Mouse (Mus musculus) midbrain, embryonic 11.5 days (tissue): ENCODE data around the gene Spata25. TPM values are rescaled to one million over a fixed set of nuclear protein-coding genes. Genes with fewer than 3 reads are reported as not detected.
A peak's percentile ranks its signal among the peaks of the same experiment; 100 is the strongest.
"Not testable (repeated sequence)": the region's sequence is repeated elsewhere in the genome, so short reads cannot be mapped to it uniquely, and the experiment has no call there.

ENCODE experiments used
- ATAC-seq: fragments of 200-750 bp; cut with Nextera tagmentation; 2 replicates; pipeline ENCODE4 v1.8.0; 2017; ENCODE audit warnings: moderate TSS enrichment, moderate library complexity; ENCODE audit not compliant: low FRiP score
- DNase-seq: peaks from one replicate; pipeline ENCODE4 v3.0.0; 2015; ENCODE audit warnings: low spot score; ENCODE audit errors: missing footprints
- H3K27ac ChIP-seq: fragments of 300-500 bp; sonication (generic); 2 replicates; pipeline ENCODE4 v1.5.1; 2014; ENCODE audit warnings: low read depth, low read length
- H3K27me3 ChIP-seq: fragments of 300-500 bp; sonication (generic); 2 replicates; pipeline ENCODE4 v1.6.1; 2014; ENCODE audit warnings: mild to moderate bottlenecking, low read length, moderate library complexity, mixed read lengths; ENCODE audit not compliant: control insufficient read depth, insufficient read depth
- H3K36me3 ChIP-seq: fragments of 300-500 bp; sonication (generic); 2 replicates; pipeline ENCODE4 v1.6.1; 2014; ENCODE audit warnings: mild to moderate bottlenecking, low read length, moderate library complexity, mixed read lengths; ENCODE audit not compliant: control insufficient read depth, insufficient read depth
- H3K4me1 ChIP-seq: fragments of 300-500 bp; sonication (generic); 2 replicates; pipeline ENCODE4 v1.6.1; 2014; ENCODE audit warnings: low read length; ENCODE audit not compliant: control insufficient read depth, insufficient read depth
- H3K4me2 ChIP-seq: fragments of 300-500 bp; sonication (generic); 2 replicates; pipeline ENCODE4 v1.6.1; 2014; ENCODE audit warnings: mild to moderate bottlenecking, moderate library complexity
- H3K4me3 ChIP-seq: fragments of 300-500 bp; sonication (generic); 2 replicates; pipeline ENCODE4 v1.5.1; 2014; ENCODE audit warnings: low read depth, low read length
- H3K9ac ChIP-seq: fragments of 300-500 bp; sonication (generic); 2 replicates; pipeline ENCODE4 v1.6.1; 2014; ENCODE audit warnings: low read length
- H3K9me3 ChIP-seq: fragments of 300-500 bp; sonication (generic); 2 replicates; pipeline ENCODE4 v1.6.1; 2016; ENCODE audit warnings: low read length; ENCODE audit not compliant: control insufficient read depth
- WGBS: fragments of 180-500 bp; shearing (Covaris S2); extraction: QIAGEN DNeasy Blood & Tissue Kit; methylation state at CpG from one replicate; pipeline ENCODE4 v1.1.7; 2014; 5-methylcytosine and 5-hydroxymethylcytosine counted together
- polyA plus RNA-seq: library from polyadenylated mRNA; unstranded; fragments of >200 nt; fragmentation: Nextera tagmentation; extraction: Ambion mirVana; gene quantifications from 2 replicates; pipeline ENCODE4 v1.2.1, GENCODE M21; 2014

Spata25 gene
- polyA plus RNA-seq, 1 experiment from 2014 or later = not detected

- Histone ChIP-seq H3K36me3 (no peaks in the 10 kb centered on the region), H3K4me1 (peaks cover 9% of the 10 kb centered on the region), H3K9me3 (no peaks in the 10 kb centered on the region), H3K27ac (peak within 1 kb of the TSS; percentile 21; the same call in 1 of the 2 replicates), H3K27me3 (peaks cover 2% of the 10 kb centered on the region; the same call in 1 of the 2 replicates), H3K4me2 (peak within 1 kb of the TSS; percentile 82), H3K9ac (peak within 1 kb of the TSS; percentile 55), H3K4me3 (peak within 1 kb of the TSS; percentile 47)
- WGBS = under 1% methylated on average over 47 of the region's 47 CpGs
- peak; percentile 98 for DNase-seq
- peak; percentile 91 for ATAC-seq
These were observed 28.9 kb upstream of the Spata25 start, which contains the start of gene Pltp for GRCm38 (mm10) chr2:164857101-164857821. Pltp (minus strand) TSS chr2:164857711.

GRCm38 (mm10) chr2:164856309-164857100 lies 28.2 kb upstream of the Spata25 start:
- Histone ChIP-seq H3K9me3 (no peaks in the 10 kb centered on the region), H3K4me3 (peak overlapping the region; percentile 47), H3K9ac (peak overlapping the region; percentile 55), H3K4me2 (peak overlapping the region; percentile 82), H3K36me3 (no peaks in the 10 kb centered on the region), H3K4me1 (peaks cover 9% of the 10 kb centered on the region), H3K27ac (no peak overlapping the region; the same call in 1 of the 2 replicates), H3K27me3 (peaks cover 2% of the 10 kb centered on the region; the same call in 1 of the 2 replicates)
- under 1% methylated on average over 42 of the region's 42 CpGs for WGBS
- no peak for DNase-seq
- ATAC-seq = peak; percentile 56

GRCm38 (mm10) chr2:164855572-164855971 lies 27.2 kb upstream of the Spata25 start:
- ATAC-seq, H3K4me2 ChIP-seq, DNase-seq, H3K36me3 ChIP-seq, H3K27ac ChIP-seq, H3K9ac ChIP-seq, H3K27me3 ChIP-seq, H3K4me3 ChIP-seq, H3K4me1 ChIP-seq, H3K9me3 ChIP-seq: not testable (repeated sequence)
- WGBS = 66% methylated on average over 5 of the region's 5 CpGs

- Histone ChIP-seq H3K4me1 (no peaks in the 10 kb centered on the region), H3K27me3 (no peaks in the 10 kb centered on the region), H3K9me3 (no peaks in the 10 kb centered on the region), H3K4me3 (no peak overlapping the region), H3K27ac (no peak overlapping the region), H3K36me3 (no peaks in the 10 kb centered on the region), H3K4me2 (no peak overlapping the region), H3K9ac (no peak overlapping the region)
- ATAC-seq = no peak
- DNase-seq = no peak
- 88% methylated on average over 8 of the region's 8 CpGs for whole genome bisulfite sequencing
These were observed 21.7 kb upstream of the Spata25 start for GRCm38 (mm10) chr2:164850061-164850460.

- no peaks in the 10 kb centered on the region for H3K9me3 ChIP-seq
- peak; percentile 91 for DNase-seq
- H3K36me3 ChIP-seq = no peaks in the 10 kb centered on the region
- no peak overlapping the region for H3K4me3 ChIP-seq
- no peak overlapping the region for H3K27ac ChIP-seq
- H3K27me3 ChIP-seq = no peaks in the 10 kb centered on the region
- no peak for ATAC-seq
- 59% methylated on average over 3 of the region's 3 CpGs for WGBS
- no peaks in the 10 kb centered on the region for H3K4me1 ChIP-seq
- no peak overlapping the region for H3K9ac ChIP-seq
- H3K4me2 ChIP-seq = no peak overlapping the region
These were observed 17.4 kb upstream of the Spata25 start for GRCm38 (mm10) chr2:164845782-164846181.

- Histone ChIP-seq H3K4me2 (no peak overlapping the region), H3K36me3 (peaks cover 4% of the 10 kb centered on the region; the same call in 1 of the 2 replicates), H3K9me3 (no peaks in the 10 kb centered on the region), H3K27ac (no peak overlapping the region), H3K9ac (no peak overlapping the region), H3K4me1 (peaks cover 18% of the 10 kb centered on the region), H3K4me3 (no peak overlapping the region), H3K27me3 (no peaks in the 10 kb centered on the region)
- DNase-seq (no peak), ATAC-seq (no peak)
- WGBS = 96% methylated on average over 4 of the region's 4 CpGs
These were observed 6.8 kb upstream of the Spata25 start for GRCm38 (mm10) chr2:164835164-164835563.

- peak overlapping the region; percentile 100 for H3K4me2 ChIP-seq
- 44% methylated on average over 8 of the region's 8 CpGs for WGBS
- H3K27me3 ChIP-seq = no peaks in the 10 kb centered on the region
- no peak for DNase-seq
- H3K4me3 ChIP-seq = peak overlapping the region; percentile 65
- peak overlapping the region; percentile 78; the same call in 1 of the 2 replicates for H3K9ac ChIP-seq
- ATAC-seq = no peak
- peaks cover 2% of the 10 kb centered on the region; the same call in 1 of the 2 replicates for H3K36me3 ChIP-seq
- H3K4me1 ChIP-seq = peaks cover 18% of the 10 kb centered on the region
- H3K27ac ChIP-seq = no peak overlapping the region
- no peaks in the 10 kb centered on the region for H3K9me3 ChIP-seq
These were observed 6.2 kb upstream of the Spata25 start for GRCm38 (mm10) chr2:164834531-164834930.

- DNase-seq (peak; percentile 99), ATAC-seq (peak; percentile 73)
- peaks cover 18% of the 10 kb centered on the region for H3K4me1 ChIP-seq
- H3K4me2 ChIP-seq = peak within 1 kb of the TSS; percentile 100
- H3K36me3 ChIP-seq = no peaks in the 10 kb centered on the region
- H3K27ac ChIP-seq = peak within 1 kb of the TSS; percentile 7; the same call in 1 of the 2 replicates
- WGBS = under 1% methylated on average over 31 of the region's 31 CpGs
- peak within 1 kb of the TSS; percentile 65 for H3K4me3 ChIP-seq
- peak within 1 kb of the TSS; percentile 78 for H3K9ac ChIP-seq
- no peaks in the 10 kb centered on the region for H3K27me3 ChIP-seq
- H3K9me3 ChIP-seq = no peaks in the 10 kb centered on the region
These were observed 5.1 kb upstream of the Spata25 start, which contains the start of gene Neurl2 for GRCm38 (mm10) chr2:164833314-164833959. Neurl2 (minus strand) TSS chr2:164833456.
